Mouse (Mus musculus): ENCODE data around the gene Xpo4.
"Not testable (repeated sequence)": the region's sequence is repeated elsewhere in the genome, so short reads cannot be mapped to it uniquely, and the experiment has no call there.

Gene Xpo4

DNA sequence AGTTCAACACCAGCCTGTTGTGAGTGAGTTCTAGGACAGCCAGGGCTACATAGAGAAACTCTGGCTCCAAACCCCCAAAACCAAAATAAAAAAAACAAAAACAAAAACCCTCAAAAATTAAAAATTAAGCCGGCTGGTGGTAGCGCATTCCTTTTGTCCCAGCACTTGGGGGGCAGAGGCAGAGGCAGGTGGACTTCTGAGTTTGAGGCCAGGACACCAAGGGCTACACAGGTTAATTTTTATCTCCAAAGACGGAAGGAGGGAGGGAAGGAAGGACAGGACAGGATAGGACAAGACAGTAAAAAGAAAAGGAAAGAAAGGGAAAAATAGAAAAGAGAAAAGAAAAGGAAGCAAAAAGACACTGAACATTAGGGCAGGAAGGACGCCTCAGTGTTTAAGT, 17.5 kb upstream of the Xpo4 start:
- DNase-seq (ENCODE audit: low spot score in 2 of 2), result no peak

- DNase-seq (ENCODE audit: low spot score in 2 of 2), result peak; percentile 87 to 89
These were observed 14.8 kb upstream of the Xpo4 start for GRCm38 (mm10) chr14:57679958-57680535.

GRCm38 (mm10) chr14:57679523-57679922, 14.3 kb upstream of the Xpo4 start:
- DNase-seq (ENCODE audit: low spot score in 2 of 2), result no peak

- no peak for DNase-seq (ENCODE audit: low spot score in 2 of 2)
These were observed 10.3 kb upstream of the Xpo4 start for GRCm38 (mm10) chr14:57675481-57675880.

DNA sequence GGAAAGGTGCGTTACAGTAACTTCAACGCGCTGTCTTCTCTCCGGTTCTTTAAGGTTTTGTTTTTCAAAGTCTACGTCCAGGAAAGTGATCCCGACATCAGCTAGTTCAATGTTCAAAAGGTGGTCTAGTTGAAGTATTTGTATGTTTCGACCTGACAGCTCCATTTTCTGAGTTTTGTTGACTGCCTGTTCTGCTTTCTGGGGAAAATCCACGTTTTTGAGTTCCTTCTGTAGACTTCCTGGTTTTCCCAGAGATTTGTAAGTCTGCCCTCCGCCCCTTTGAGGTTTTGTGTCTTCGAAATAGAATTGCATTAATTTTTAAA, 359 bp upstream of the Xpo4 start:
- no peak for DNase-seq (ENCODE audit: low spot score in 2 of 2)

- DNase-seq (ENCODE audit: low spot score in 2 of 2), result no peak
These were observed 864 bp downstream of the Xpo4 start for GRCm38 (mm10) chr14:57664311-57664821.

- no peak for DNase-seq (ENCODE audit: low spot score in 2 of 2)
These were observed 1.6 kb downstream of the Xpo4 start for GRCm38 (mm10) chr14:57663630-57664029.

- DNase-seq (ENCODE audit: low spot score in 2 of 2), result no peak
These were observed 6.9 kb downstream of the Xpo4 start for GRCm38 (mm10) chr14:57658301-57658700.

- DNase-seq (ENCODE audit: low spot score in 2 of 2), result no peak
These were observed 7.7 kb downstream of the Xpo4 start for GRCm38 (mm10) chr14:57657500-57657899.

DNA sequence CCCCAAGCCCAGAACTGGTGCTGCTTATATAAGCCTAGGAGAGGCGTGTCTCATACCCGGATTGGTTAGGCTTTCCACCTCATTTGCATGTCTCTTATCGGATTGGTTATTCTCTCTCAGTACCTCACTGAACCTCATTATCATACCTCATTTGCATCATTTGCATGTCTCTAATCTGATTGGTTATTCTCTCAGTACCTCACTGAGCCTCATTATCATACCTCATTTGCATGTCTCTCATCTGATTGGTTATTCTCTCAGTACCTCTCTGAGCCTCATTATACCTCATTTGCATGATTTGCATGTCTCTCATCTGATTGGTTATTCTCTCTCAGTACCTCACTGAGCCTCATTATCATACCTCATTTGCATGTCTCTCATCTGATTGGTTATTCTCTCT, 8.7 kb downstream of the Xpo4 start:
- DNase-seq (ENCODE audit: low spot score in 2 of 2), result not testable (repeated sequence)

- no peak for DNase-seq (ENCODE audit: low spot score in 2 of 2)
These were observed 15.7 kb downstream of the Xpo4 start for GRCm38 (mm10) chr14:57649501-57649900.

GRCm38 (mm10) chr14:57646155-57646554, 19.1 kb downstream of the Xpo4 start:
- no peak for DNase-seq (ENCODE audit: low spot score in 2 of 2)

GRCm38 (mm10) chr14:57639153-57639552, 26.1 kb downstream of the Xpo4 start:
- DNase-seq (ENCODE audit: low spot score in 2 of 2), result no peak

GRCm38 (mm10) chr14:57634141-57634540, 31.1 kb downstream of the Xpo4 start:
- no peak for DNase-seq (ENCODE audit: low spot score in 2 of 2)

- DNase-seq (ENCODE audit: low spot score in 2 of 2), result no peak
These were observed 35.6 kb downstream of the Xpo4 start for GRCm38 (mm10) chr14:57629595-57629994.

DNA sequence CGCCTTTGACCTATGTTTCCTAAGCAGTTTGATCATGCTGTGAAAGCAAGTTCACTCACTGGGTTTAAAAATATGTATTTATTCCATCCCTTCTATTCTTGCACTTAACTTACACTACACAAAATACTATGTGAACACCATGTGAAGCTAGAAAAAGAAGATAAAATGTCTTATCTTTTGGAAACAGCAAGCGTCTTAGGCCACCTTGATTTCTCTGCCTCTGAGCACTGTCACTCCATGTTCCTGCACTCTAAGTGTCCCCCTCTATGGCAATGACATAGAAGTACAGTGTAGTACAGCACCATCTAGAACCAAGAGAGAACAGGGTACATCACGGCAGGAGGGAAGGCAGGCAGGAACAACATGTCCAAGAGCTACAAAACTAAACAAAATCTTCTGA, 42.3 kb downstream of the Xpo4 start:
- no peak for DNase-seq (ENCODE audit: low spot score in 2 of 2)

DNA sequence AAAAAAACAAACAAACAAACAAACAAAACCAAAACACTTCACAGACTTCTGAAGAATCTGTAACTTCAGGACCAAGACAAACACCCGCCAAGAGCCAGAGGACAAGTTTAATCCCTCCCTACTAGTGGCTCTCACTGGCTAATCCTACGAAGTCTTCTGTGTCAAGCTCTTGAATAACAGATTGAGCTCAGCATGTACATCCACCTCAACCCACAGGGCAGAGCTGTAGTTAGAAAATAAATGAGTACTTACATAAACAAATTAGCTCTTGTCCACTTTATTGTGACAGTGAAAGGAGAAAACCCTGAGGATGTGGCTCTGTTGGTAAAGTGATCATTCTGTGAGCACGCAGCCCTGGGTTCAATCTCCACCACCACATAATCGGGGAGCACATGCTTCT, 43.5 kb downstream of the Xpo4 start:
- DNase-seq (ENCODE audit: low spot score in 2 of 2), result no peak

DNA sequence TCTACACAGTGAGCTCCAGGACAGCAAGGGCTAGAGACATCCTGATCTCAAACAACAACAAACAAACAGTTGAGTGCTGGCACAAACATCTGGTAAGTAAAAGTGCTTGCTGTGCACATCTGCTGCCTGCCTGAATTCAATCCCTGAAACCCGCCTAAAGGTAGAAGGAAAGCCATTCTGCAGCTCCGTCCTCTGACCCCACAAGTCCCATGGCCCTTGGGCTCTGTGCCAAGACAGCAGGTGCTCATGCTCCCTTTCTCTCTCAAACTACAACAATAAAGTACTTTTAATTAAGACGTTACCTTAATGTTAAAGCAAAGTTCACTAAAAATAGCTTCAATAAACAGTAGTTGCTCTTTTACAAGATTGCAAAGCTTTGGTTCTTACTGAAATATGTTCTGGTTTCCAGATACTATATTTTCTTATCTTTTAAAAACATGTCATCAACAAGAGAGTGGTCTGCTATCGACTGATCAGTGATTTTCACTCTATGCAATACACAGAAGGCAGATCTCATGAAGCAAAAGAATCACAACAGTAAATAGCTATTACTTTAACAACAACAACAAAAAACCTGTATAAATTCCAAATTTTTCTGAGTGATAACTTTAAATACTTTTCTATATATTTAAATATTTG, 44.5 kb downstream of the Xpo4 start:
- no peak for DNase-seq (ENCODE audit: low spot score in 2 of 2)

DNA sequence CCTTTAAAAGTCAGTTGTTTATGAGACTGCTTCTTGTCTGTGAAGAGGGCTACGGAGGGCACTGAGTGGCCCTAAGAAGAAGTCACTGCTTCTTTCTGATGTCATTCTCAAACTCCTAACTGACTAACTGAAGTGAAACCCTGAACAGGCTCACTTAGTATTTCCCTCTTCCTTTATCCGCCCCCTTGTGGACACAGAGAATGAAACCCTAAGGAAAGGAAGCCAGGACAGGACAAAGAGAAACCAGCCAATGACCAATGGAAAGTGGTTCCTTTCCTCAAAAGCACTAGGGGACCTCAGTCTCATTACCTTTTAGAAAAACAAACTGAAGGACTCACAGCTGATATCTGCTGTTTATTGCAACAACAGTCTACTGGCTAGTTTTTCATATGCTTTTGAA, 45.7 kb downstream of the Xpo4 start:
- peak in 1 of 2 experiments; percentile 28 for DNase-seq (ENCODE audit: low spot score in 2 of 2)

DNA sequence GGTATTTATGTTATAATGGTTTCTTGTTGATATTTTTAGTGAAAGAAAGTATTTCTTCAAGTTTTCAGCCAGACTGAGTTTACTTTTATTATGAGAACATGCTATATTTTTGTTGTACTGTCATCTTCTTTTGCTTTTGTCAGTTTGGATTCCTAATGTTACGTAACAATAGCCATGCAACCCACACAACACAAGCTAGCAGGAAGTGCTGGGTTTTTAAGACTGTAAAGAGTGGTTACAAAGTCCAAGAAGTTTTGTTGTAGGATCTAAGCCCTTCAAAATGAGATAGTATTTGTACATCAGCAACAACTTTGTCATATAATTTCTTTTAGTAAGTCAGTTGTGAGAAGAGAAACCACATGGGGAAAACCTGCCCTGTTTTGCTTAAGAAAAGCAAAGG, 47.6 kb downstream of the Xpo4 start:
- no peak for DNase-seq (ENCODE audit: low spot score in 2 of 2)

DNA sequence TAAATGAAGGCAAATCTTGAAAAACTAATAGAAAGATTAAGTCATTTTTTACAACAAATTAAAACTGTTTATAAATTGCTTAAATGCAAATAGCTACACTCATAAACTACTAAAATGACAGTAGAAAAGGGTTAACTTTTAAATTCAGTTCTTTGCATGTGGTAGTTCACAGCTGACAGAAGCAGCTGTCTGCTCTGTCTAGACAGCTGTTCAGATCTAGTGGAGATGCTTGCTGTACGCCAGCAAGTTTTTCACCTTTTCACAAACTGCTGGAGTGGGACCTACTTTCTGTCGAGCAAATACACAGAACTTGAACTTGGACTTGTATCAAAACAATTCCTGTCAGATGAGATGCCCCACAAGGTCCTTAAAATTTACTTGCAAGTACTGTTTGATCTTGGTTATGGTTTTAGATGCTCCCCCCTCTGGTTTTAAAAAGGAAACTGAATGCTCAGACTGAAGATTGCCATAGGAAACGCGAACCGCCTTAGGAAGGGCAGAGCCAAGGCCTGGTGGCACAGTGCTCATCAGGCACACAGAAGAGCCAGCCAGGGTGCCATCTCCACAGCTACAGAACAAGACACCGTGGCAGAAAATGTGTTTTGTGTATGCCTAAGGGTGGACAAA, 48.8 kb downstream of the Xpo4 start:
- no peak for DNase-seq (ENCODE audit: low spot score in 2 of 2)

DNA sequence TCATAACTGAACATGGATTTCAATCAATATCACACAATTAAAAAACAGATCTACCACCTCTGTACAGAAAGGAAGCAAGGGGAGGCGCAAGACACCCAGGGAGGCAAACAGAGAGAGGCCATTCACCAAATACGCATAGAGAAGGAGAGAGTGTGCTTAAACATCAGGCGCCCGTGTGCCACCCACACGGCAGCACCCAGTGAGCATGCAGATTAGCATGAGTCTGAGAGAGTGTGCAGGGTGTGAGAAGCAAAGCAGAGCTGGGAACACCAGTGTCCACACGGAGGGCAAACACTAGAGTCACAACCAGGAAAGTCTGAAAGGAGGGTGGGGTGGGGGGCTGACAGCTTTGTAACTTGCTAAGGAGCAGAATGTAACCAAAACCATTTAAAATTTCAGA, 49.4 kb downstream of the Xpo4 start:
- no peak for DNase-seq (ENCODE audit: low spot score in 2 of 2)

GRCm38 (mm10) chr14:57611034-57611433, 54.2 kb downstream of the Xpo4 start:
- DNase-seq (ENCODE audit: low spot score in 2 of 2), result no peak

All from frontal cortex, postnatal 36 days (tissue).